Mouse (Mus musculus): ENCODE data around the gene Tmem80. TPM values are rescaled to one million over a fixed set of nuclear protein-coding genes. Genes with fewer than 3 reads are reported as not detected.
A peak's percentile ranks its signal among the peaks of the same experiment; 100 is the strongest.

The Tmem80 gene
- polyA plus RNA-seq (2016; fragmentation: Nextera tagmentation; extraction: Ambion mirVana), result 48.2 and 51.0 TPM in 2 replicates

DNA sequence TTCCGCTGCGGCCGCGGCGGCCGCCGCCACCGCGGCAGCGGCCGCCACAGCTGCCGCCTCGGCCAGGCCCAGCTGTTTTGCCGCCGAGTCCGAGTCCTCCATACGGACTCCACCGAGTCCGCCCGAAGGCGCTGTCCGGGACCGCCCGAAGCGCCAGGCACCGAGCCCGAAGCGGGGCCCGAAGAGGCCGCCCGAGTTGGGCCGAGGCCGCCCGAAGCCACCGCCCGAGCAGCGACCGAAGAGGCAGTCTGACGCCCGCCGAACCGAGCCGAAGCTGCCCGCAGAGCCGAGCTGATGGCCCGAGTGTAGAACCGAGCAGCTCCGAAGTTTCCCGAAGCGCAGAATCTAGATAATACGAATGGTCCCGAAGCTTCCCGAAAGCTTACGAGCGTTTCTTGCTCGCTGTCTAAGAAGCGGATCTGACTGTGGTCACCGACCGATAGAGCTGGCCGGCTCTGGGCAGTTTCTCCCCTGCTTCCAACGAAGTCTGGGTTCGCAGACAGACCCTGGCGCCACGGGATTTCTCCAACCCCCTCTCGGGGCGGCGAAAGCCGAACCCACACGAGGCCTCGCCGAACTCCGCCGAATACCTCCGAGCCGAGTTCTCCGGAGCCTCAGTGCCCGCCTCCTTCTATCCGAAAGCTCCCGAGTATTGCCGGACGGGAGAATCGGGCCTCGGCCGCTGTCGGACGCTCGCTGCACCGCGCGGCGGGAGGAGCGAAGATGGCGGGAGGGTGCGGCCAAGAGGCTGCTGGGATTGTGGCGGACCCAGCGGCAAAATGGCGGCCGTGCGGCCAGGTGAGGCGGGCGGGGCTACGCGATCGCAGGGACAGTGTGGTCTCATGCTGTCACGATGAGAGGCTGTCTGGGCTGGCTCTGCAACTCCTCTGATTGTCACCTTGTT lies at the start of gene Tmem80, which contains the start of gene Deaf1:
Tmem80 (plus strand) TSS at position 271 of the 904 bp plus-strand sequence.
Deaf1 (minus strand) TSS at position 222 of the 904 bp plus-strand sequence.
- DNase-seq (ENCODE audit: extremely low spot score, low spot score), result peak; percentile 98
- no peaks in the 10 kb centered on the region for H3K27me3 ChIP-seq (ENCODE audit: poor library complexity, severe bottlenecking)
- peaks cover 45% of the 10 kb centered on the region for H3K4me1 ChIP-seq
- peak within 1 kb of the TSS; percentile 99 for H3K27ac ChIP-seq
- peak within 1 kb of the TSS; percentile 77 for H3K4me3 ChIP-seq
- H3K36me3 ChIP-seq (replicated peaks), result peaks cover 29% of the 10 kb centered on the region
- H3K9me3 ChIP-seq, result no peaks in the 10 kb centered on the region
- WGBS, result under 1% methylated on average over 104 of the region's 105 CpGs

GRCm38 (mm10) chr7:141278766-141279590 lies 48.6 kb upstream of the Tmem80 start, which contains the start of gene Sct:
Gene Sct (minus strand): TSS chr7:141279133.
- WGBS, result 1% methylated on average over 46 of the region's 46 CpGs
- H3K9me3 ChIP-seq, result no peaks in the 10 kb centered on the region
- peaks cover 50% of the 10 kb centered on the region for H3K27me3 ChIP-seq (ENCODE audit: poor library complexity, severe bottlenecking)
- H3K36me3 ChIP-seq (replicated peaks), result no peaks in the 10 kb centered on the region
- peak within 1 kb of the TSS; percentile 61 for H3K4me3 ChIP-seq
- H3K4me1 ChIP-seq, result peaks cover 34% of the 10 kb centered on the region
- H3K27ac ChIP-seq, result peak within 1 kb of the TSS; percentile 65
- peak; percentile 58 for DNase-seq (ENCODE audit: extremely low spot score, low spot score)

DNA sequence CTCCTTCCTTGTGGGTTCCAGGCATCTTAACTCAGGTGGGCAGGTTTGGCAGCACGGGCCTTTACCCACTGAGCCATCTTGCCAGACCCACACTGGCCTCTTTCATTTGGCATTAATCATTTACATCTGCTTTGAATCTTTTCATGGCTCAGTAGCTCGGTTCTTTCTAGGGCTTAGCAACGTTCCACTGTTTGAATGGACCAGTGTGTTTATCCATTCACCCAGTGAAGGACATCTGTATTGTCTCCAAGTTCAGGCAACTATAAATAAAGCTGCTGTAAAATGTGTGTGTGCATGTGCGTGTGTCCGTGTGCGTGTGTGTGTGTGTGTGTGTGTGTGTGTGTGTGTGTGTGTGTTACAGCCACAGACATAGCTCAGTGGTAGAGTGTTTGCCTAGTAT lies 46.1 kb upstream of the Tmem80 start:
- 67% methylated on average over 6 of the region's 6 CpGs for WGBS
- no peaks in the 10 kb centered on the region for H3K36me3 ChIP-seq (replicated peaks)
- peaks cover 44% of the 10 kb centered on the region for H3K27me3 ChIP-seq (ENCODE audit: poor library complexity, severe bottlenecking)
- no peaks in the 10 kb centered on the region for H3K9me3 ChIP-seq
- H3K27ac ChIP-seq, result no peak overlapping the region
- H3K4me1 ChIP-seq, result peaks cover 33% of the 10 kb centered on the region
- DNase-seq (ENCODE audit: extremely low spot score, low spot score), result no peak
- no peak overlapping the region for H3K4me3 ChIP-seq

DNA sequence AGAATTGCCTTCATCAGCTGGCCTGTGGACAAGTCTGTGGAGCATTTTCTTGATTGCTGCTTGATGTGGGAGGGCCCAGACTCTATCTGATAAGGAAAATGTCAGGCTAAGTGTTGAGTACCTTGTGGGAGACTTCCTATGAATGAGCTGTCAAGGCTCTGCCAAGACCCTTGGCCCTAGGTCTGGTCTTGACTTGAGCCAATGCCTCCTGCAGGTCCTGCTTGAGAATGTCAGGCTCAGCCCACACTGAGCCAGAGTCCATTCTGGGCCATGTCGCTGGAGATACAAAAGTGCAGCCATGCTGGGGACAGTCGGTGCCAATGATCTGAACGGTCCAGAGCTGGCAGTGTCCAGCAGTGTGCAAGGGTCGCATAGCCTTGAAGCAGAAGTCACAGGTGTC lies 44.8 kb upstream of the Tmem80 start:
- H3K9me3 ChIP-seq, result no peaks in the 10 kb centered on the region
- H3K4me3 ChIP-seq, result no peak overlapping the region
- peaks cover 25% of the 10 kb centered on the region for H3K4me1 ChIP-seq
- no peak overlapping the region for H3K27ac ChIP-seq
- H3K27me3 ChIP-seq (ENCODE audit: poor library complexity, severe bottlenecking), result peaks cover 31% of the 10 kb centered on the region
- H3K36me3 ChIP-seq (replicated peaks), result no peaks in the 10 kb centered on the region
- 83% methylated on average over 4 of the region's 4 CpGs for WGBS
- no peak for DNase-seq (ENCODE audit: extremely low spot score, low spot score)

DNA sequence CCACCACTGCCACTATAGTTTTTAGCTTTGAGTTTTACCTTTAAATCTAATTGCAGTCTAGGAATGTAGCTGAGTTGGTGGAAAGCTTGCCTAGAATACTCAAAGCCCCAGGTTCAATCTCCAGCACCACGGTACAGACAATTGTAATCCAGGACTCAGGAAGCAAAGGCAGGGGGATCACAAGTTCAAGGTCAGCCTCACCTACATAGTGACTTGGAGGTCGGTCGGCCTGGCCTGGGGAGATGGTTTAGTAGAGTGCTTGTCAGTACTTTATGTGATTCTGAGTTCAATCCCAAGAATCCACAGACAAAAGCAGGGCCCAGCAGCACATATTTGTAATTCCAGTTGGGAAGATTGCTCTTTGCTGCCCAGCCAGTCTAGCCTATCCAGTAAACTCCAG lies 39.5 kb upstream of the Tmem80 start:
- no peak overlapping the region for H3K4me3 ChIP-seq
- H3K4me1 ChIP-seq, result peaks cover 18% of the 10 kb centered on the region
- no peak for DNase-seq (ENCODE audit: extremely low spot score, low spot score)
- no peak overlapping the region for H3K27ac ChIP-seq
- H3K9me3 ChIP-seq, result no peaks in the 10 kb centered on the region
- WGBS, result 86% methylated on average over 3 of the region's 3 CpGs
- H3K27me3 ChIP-seq (ENCODE audit: poor library complexity, severe bottlenecking), result peaks cover 43% of the 10 kb centered on the region
- no peaks in the 10 kb centered on the region for H3K36me3 ChIP-seq (replicated peaks)

- H3K9me3 ChIP-seq, result no peaks in the 10 kb centered on the region
- peaks cover 34% of the 10 kb centered on the region for H3K4me1 ChIP-seq
- under 1% methylated on average over 46 of the region's 46 CpGs for whole genome bisulfite sequencing
- peaks cover 83% of the 10 kb centered on the region for H3K27me3 ChIP-seq (ENCODE audit: poor library complexity, severe bottlenecking)
- H3K4me3 ChIP-seq, result peak within 1 kb of the TSS; percentile 57
- DNase-seq (ENCODE audit: extremely low spot score, low spot score), result peak; percentile 62
- H3K36me3 ChIP-seq (replicated peaks), result peaks cover 9% of the 10 kb centered on the region
- peak within 1 kb of the TSS; percentile 72 for H3K27ac ChIP-seq
Measured at GRCm38 (mm10) chr7:141291921-141292582, 35.5 kb upstream of the Tmem80 start, which contains the start of gene Drd4. Gene Drd4 (plus strand): TSS chr7:141292006.

DNA sequence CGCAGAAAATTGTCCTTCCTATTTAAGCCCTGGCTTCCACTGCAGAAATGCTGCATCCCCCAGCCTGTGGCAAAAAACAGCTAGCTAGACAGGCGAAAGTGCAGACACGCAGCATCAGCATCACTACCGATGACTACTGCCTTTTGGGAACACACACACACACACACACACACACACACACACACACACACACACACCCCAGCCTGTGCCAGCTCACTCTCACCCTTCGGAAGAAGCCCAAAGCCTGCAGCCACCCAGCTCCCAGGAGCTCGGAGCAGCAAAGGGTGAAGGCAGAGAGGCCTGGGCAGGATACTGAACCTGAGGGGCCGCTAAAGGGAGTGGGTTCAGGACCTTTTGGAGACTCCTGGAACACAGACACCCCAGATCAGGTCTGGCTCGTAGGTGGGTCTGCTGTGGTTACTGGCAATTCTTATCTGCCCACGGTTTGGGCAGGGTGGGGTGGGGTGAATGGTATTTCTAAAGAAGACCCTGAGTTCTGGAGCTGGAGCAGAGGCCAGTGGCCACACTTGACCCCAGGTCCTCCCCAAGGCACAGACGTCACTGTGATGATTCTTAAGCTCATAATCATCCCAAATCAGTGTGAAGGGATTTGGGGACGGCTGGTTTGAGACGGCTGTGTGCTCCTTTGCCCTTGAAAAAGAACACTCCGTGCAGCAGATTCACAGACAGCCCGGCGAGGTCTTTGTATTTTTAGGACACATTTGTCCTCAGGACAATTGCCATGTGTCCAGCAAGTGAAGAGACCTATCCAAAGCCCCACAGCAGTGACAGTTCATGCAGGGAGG lies 34.8 kb upstream of the Tmem80 start:
- H3K4me3 ChIP-seq, result peak overlapping the region; percentile 57
- H3K4me1 ChIP-seq, result peaks cover 34% of the 10 kb centered on the region
- peaks cover 17% of the 10 kb centered on the region for H3K36me3 ChIP-seq (replicated peaks)
- peaks cover 83% of the 10 kb centered on the region for H3K27me3 ChIP-seq (ENCODE audit: poor library complexity, severe bottlenecking)
- DNase-seq (ENCODE audit: extremely low spot score, low spot score), result peak; percentile 38
- no peaks in the 10 kb centered on the region for H3K9me3 ChIP-seq
- H3K27ac ChIP-seq, result no peak overlapping the region
- 29% methylated on average over 15 of the region's 15 CpGs for WGBS

- Histone ChIP-seq H3K36me3 (replicated peaks) (peaks cover 26% of the 10 kb centered on the region), H3K4me1 (peaks cover 34% of the 10 kb centered on the region), H3K9me3 (no peaks in the 10 kb centered on the region), H3K27me3 (ENCODE audit: poor library complexity, severe bottlenecking) (peaks cover 78% of the 10 kb centered on the region), H3K4me3 (peak overlapping the region; percentile 48), H3K27ac (peak overlapping the region; percentile 6; the same call in 1 of the 2 replicates)
- under 1% methylated on average over 53 of the region's 53 CpGs for WGBS
- peak; percentile 59 for DNase-seq (ENCODE audit: extremely low spot score, low spot score)
Measured at GRCm38 (mm10) chr7:141293852-141294471, 33.6 kb upstream of the Tmem80 start.

DNA sequence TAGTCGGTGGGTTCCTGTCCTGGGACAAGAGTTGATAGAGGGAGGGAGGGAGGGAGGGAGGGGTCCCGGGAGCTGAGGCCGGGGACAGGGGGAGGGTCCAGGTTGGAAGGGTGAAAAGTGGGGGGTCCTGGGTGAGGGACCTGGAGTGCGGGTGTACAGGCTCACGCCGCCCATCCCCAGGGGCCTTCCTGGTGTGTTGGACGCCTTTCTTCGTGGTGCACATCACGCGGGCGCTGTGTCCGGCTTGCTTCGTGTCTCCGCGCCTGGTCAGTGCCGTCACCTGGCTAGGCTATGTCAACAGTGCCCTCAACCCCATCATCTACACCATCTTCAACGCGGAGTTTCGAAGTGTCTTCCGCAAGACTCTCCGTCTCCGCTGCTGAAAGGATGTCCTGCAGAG lies 33.1 kb upstream of the Tmem80 start:
- Histone ChIP-seq H3K9me3 (no peaks in the 10 kb centered on the region), H3K27me3 (ENCODE audit: poor library complexity, severe bottlenecking) (peaks cover 76% of the 10 kb centered on the region), H3K4me3 (peak overlapping the region; percentile 48), H3K36me3 (replicated peaks) (peaks cover 31% of the 10 kb centered on the region), H3K27ac (peak overlapping the region; percentile 6; the same call in 1 of the 2 replicates), H3K4me1 (peaks cover 34% of the 10 kb centered on the region)
- 5% methylated on average over 22 of the region's 22 CpGs for WGBS
- DNase-seq (ENCODE audit: extremely low spot score, low spot score), result peak; percentile 27

- Histone ChIP-seq H3K27ac (no peak overlapping the region), H3K4me3 (no peak overlapping the region), H3K27me3 (ENCODE audit: poor library complexity, severe bottlenecking) (peaks cover 40% of the 10 kb centered on the region), H3K9me3 (no peaks in the 10 kb centered on the region), H3K36me3 (replicated peaks) (peaks cover 67% of the 10 kb centered on the region), H3K4me1 (peaks cover 15% of the 10 kb centered on the region)
- 89% methylated on average over 3 of the region's 3 CpGs for WGBS
- no peak for DNase-seq (ENCODE audit: extremely low spot score, low spot score)
Measured at GRCm38 (mm10) chr7:141297926-141298650, 29.5 kb upstream of the Tmem80 start.

- H3K4me3 ChIP-seq, result no peak overlapping the region
Measured at GRCm38 (mm10) chr7:141299175-141299574, 28.4 kb upstream of the Tmem80 start.

More at GRCm38 (mm10) chr7:141299175-141299574, 28.4 kb upstream of the Tmem80 start:
- no peaks in the 10 kb centered on the region for H3K9me3 ChIP-seq
- no peak for DNase-seq (ENCODE audit: extremely low spot score, low spot score)
- H3K27ac ChIP-seq, result no peak overlapping the region
- peaks cover 78% of the 10 kb centered on the region for H3K36me3 ChIP-seq (replicated peaks)
- peaks cover 29% of the 10 kb centered on the region for H3K27me3 ChIP-seq (ENCODE audit: poor library complexity, severe bottlenecking)
- WGBS, result 93% methylated on average over 8 of the region's 8 CpGs
- peaks cover 7% of the 10 kb centered on the region for H3K4me1 ChIP-seq

Data from forebrain, embryonic 10.5 days (tissue).